Mouse (Mus musculus) intestine, embryonic 16.5 days (tissue): ENCODE data around the gene Pcnx2. TPM values are rescaled to one million over a fixed set of nuclear protein-coding genes. Genes with fewer than 3 reads are reported as not detected.

ENCODE experiments used
- ATAC-seq: fragments of 200-750 bp; cut with Nextera tagmentation; 2 replicates; pipeline ENCODE4 v1.8.0; 2017; ENCODE audit warnings: moderate TSS enrichment, moderate library complexity
- H3K27ac ChIP-seq: fragments of 300-500 bp; sonication (generic); 2 replicates; pipeline ENCODE4 v1.5.1; 2014; ENCODE audit warnings: mild to moderate bottlenecking, low read length
- H3K27me3 ChIP-seq: fragments of 300-500 bp; sonication (generic); replicated peaks from 2 replicates; pipeline ENCODE4 v1.6.1; 2014; ENCODE audit warnings: low read length, control low read depth, mixed read lengths; ENCODE audit not compliant: control insufficient read depth, insufficient read depth
- H3K36me3 ChIP-seq: fragments of 300-500 bp; sonication (generic); 2 replicates; pipeline ENCODE4 v1.6.1; 2014; ENCODE audit warnings: low read length, control low read depth; ENCODE audit not compliant: control insufficient read depth, insufficient read depth
- H3K4me1 ChIP-seq: fragments of 300-500 bp; sonication (generic); 2 replicates; pipeline ENCODE4 v1.6.1; 2014; ENCODE audit warnings: low read length, control low read depth, mixed read lengths; ENCODE audit not compliant: control insufficient read depth, insufficient read depth
- H3K4me2 ChIP-seq: fragments of 300-500 bp; sonication (generic); 2 replicates; pipeline ENCODE4 v1.6.1; 2014; ENCODE audit warnings: low read depth, low read length, control low read depth
- H3K4me3 ChIP-seq: fragments of 300-500 bp; sonication (generic); 2 replicates; pipeline ENCODE4 v1.5.1; 2014; ENCODE audit warnings: mild to moderate bottlenecking, low read length
- H3K9ac ChIP-seq: fragments of 300-500 bp; sonication (generic); 2 replicates; pipeline ENCODE4 v1.6.1; 2014; ENCODE audit warnings: low read depth, low read length
- H3K9me3 ChIP-seq: fragments of 300-500 bp; sonication (generic); 2 replicates; pipeline ENCODE4 v1.6.1; 2016; ENCODE audit warnings: low read length, control low read depth; ENCODE audit not compliant: control insufficient read depth
- WGBS: fragments of 180-500 bp; shearing (Covaris S2); extraction: QIAGEN DNeasy Blood & Tissue Kit; methylation state at CpG from one replicate; pipeline ENCODE4 v1.1.7; 2014; 5-methylcytosine and 5-hydroxymethylcytosine counted together
- polyA plus RNA-seq: library from polyadenylated mRNA; unstranded; fragments of >200 nt; fragmentation: Nextera tagmentation; extraction: Ambion mirVana; gene quantifications from 2 replicates; pipeline ENCODE4 v1.2.1, GENCODE M21; 2015

Gene Pcnx2
- polyA plus RNA-seq, 1 experiment from 2014 or later: 0.10 TPM

DNA sequence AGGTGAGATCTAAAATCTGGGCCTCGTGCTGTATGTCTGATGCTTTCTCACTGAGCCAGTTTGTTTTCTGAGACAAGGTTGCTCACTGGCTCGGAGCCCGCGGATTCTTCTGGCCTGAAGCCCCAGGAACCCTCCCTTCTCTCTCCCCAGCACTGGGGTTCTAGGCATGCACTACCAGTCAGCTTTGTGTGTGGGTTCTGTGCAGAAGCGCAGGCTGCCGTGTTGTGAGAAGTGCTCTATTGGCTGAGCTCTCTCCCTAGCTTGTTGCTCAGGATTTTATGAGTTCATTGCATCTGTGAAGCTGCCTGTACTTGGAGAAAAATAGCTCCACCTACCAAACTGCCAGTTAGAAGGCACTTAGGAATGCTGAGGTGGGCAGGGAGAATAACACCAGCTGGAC, 89.3 kb downstream of the Pcnx2 start:
- Histone ChIP-seq H3K27me3 (no peaks in the 10 kb centered on the region), H3K4me2 (no peak overlapping the region), H3K4me1 (no peaks in the 10 kb centered on the region), H3K36me3 (no peaks in the 10 kb centered on the region), H3K9me3 (no peaks in the 10 kb centered on the region), H3K27ac (no peak overlapping the region), H3K9ac (no peak overlapping the region), H3K4me3 (no peak overlapping the region)
- 74% methylated on average over 6 of the region's 6 CpGs for WGBS
- no peak for ATAC-seq

DNA sequence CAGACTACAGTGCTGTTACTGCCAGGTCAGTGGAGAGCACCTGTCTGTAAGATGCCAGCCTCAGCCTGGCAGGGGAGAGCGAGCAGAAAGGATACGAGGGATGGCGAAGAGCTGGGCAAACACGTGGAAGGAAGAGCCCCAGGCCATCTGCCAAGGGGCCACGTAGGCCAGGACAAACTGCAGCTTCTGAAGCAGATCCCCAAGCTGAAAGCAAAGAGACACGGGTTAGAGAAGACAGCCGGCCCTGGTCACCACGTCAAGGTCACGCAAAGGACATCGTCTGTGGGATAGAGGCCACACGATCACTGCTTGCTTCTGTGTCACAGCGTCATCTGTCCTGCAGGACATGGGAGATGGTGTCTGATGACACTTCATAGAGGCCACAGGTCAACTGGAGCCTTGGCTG, 90.2 kb downstream of the Pcnx2 start:
- 82% methylated on average over 12 of the region's 12 CpGs for WGBS
- H3K9ac ChIP-seq: no peak overlapping the region
- no peaks in the 10 kb centered on the region for H3K27me3 ChIP-seq
- no peak for ATAC-seq
- H3K4me3 ChIP-seq: no peak overlapping the region
- no peak overlapping the region for H3K4me2 ChIP-seq
- no peaks in the 10 kb centered on the region for H3K9me3 ChIP-seq
- no peaks in the 10 kb centered on the region for H3K36me3 ChIP-seq
- no peak overlapping the region for H3K27ac ChIP-seq
- no peaks in the 10 kb centered on the region for H3K4me1 ChIP-seq

DNA sequence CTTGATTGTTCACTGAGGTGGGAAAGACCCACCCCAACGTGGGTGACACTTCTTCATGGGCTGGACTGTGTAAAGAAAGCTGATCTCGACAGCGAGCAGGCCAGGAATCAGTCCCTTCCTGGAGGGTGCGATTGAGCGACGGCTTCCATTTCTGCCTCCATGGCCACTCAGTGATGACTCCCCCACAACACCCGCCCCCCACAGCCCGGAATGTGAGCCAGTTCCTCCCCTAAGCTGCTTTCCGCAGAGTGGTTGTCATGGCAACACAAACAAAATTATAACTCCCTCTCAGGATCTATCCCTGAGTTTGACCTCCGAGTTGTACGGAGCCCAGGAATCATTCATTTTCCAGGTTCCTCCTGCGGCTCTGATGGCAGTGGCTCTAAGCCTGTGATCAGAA, 91.7 kb downstream of the Pcnx2 start:
- Histone ChIP-seq H3K27me3 (no peaks in the 10 kb centered on the region), H3K36me3 (no peaks in the 10 kb centered on the region), H3K9ac (no peak overlapping the region), H3K4me2 (no peak overlapping the region), H3K4me3 (no peak overlapping the region), H3K4me1 (no peaks in the 10 kb centered on the region), H3K9me3 (no peaks in the 10 kb centered on the region), H3K27ac (no peak overlapping the region)
- no peak for ATAC-seq
- WGBS: 72% methylated on average over 12 of the region's 12 CpGs

GRCm38 (mm10) chr8:125796970-125797369, 101.1 kb downstream of the Pcnx2 start:
- Histone ChIP-seq H3K4me1 (no peaks in the 10 kb centered on the region), H3K9me3 (no peaks in the 10 kb centered on the region), H3K4me2 (no peak overlapping the region), H3K27me3 (no peaks in the 10 kb centered on the region), H3K4me3 (no peak overlapping the region), H3K36me3 (no peaks in the 10 kb centered on the region), H3K27ac (no peak overlapping the region), H3K9ac (no peak overlapping the region)
- ATAC-seq: no peak
- 94% methylated on average over 2 of the region's 2 CpGs for WGBS

- Histone ChIP-seq H3K27ac (no peak overlapping the region), H3K36me3 (no peaks in the 10 kb centered on the region), H3K4me2 (no peak overlapping the region), H3K9me3 (no peaks in the 10 kb centered on the region), H3K9ac (no peak overlapping the region), H3K4me3 (no peak overlapping the region), H3K27me3 (no peaks in the 10 kb centered on the region), H3K4me1 (no peaks in the 10 kb centered on the region)
- 64% methylated on average over 2 of the region's 2 CpGs for WGBS
- ATAC-seq: no peak
These were observed 102.8 kb downstream of the Pcnx2 start for GRCm38 (mm10) chr8:125795341-125795740.

GRCm38 (mm10) chr8:125792816-125793455, 105.2 kb downstream of the Pcnx2 start:
- no peaks in the 10 kb centered on the region for H3K27me3 ChIP-seq
- no peak overlapping the region for H3K4me3 ChIP-seq
- H3K4me2 ChIP-seq: no peak overlapping the region
- H3K9me3 ChIP-seq: no peaks in the 10 kb centered on the region
- WGBS: 63% methylated on average over 9 of the region's 9 CpGs
- H3K27ac ChIP-seq: no peak overlapping the region
- no peaks in the 10 kb centered on the region for H3K36me3 ChIP-seq
- no peak for ATAC-seq
- H3K9ac ChIP-seq: no peak overlapping the region
- H3K4me1 ChIP-seq: no peaks in the 10 kb centered on the region

- Histone ChIP-seq H3K27ac (no peak overlapping the region), H3K27me3 (no peaks in the 10 kb centered on the region), H3K4me1 (no peaks in the 10 kb centered on the region), H3K4me3 (no peak overlapping the region), H3K36me3 (no peaks in the 10 kb centered on the region), H3K9me3 (no peaks in the 10 kb centered on the region), H3K9ac (no peak overlapping the region), H3K4me2 (no peak overlapping the region)
- ATAC-seq: no peak
- 64% methylated on average over 7 of the region's 7 CpGs for WGBS
These were observed 111.2 kb downstream of the Pcnx2 start for GRCm38 (mm10) chr8:125786886-125787285.

- H3K36me3 ChIP-seq: no peaks in the 10 kb centered on the region
- no peaks in the 10 kb centered on the region for H3K27me3 ChIP-seq
- no peak overlapping the region for H3K27ac ChIP-seq
- H3K9ac ChIP-seq: no peak overlapping the region
- H3K4me3 ChIP-seq: no peak overlapping the region
- 57% methylated on average over 3 of the region's 3 CpGs for WGBS
- no peak overlapping the region for H3K4me2 ChIP-seq
- H3K4me1 ChIP-seq: 0 out of 2 replicates have a peak, but pooled peaks cover 3% of the 10 kb centered on the region
- ATAC-seq: no peak
- no peaks in the 10 kb centered on the region for H3K9me3 ChIP-seq
These were observed 116.0 kb downstream of the Pcnx2 start for GRCm38 (mm10) chr8:125782161-125782560.

DNA sequence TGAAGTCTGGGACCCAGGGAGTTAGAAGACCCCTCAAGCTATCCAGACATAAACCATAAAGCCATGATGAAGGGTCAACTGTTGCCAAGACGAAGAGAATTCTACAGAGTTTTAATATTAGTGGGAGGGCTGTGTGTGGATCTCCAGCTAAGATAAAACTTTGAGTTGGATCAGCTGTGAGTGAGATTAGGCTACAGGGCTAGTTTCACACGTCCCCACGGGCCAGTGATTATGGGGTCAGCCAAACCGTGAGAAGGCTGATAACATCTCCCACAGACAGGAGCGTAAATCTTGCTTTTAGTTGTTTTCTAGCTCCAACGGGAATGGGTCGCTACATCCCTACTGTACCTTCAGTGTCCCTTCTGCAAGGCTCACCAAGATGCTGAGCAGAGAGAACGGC, 118.5 kb downstream of the Pcnx2 start:
- H3K9ac ChIP-seq: no peak overlapping the region
- H3K4me2 ChIP-seq: no peak overlapping the region
- WGBS: 55% methylated on average over 8 of the region's 8 CpGs
- H3K4me1 ChIP-seq: 0 out of 2 replicates have a peak, but pooled peaks cover 3% of the 10 kb centered on the region
- H3K36me3 ChIP-seq: no peaks in the 10 kb centered on the region
- H3K27ac ChIP-seq: no peak overlapping the region
- no peak for ATAC-seq
- H3K9me3 ChIP-seq: no peaks in the 10 kb centered on the region
- H3K27me3 ChIP-seq: no peaks in the 10 kb centered on the region
- no peak overlapping the region for H3K4me3 ChIP-seq

DNA sequence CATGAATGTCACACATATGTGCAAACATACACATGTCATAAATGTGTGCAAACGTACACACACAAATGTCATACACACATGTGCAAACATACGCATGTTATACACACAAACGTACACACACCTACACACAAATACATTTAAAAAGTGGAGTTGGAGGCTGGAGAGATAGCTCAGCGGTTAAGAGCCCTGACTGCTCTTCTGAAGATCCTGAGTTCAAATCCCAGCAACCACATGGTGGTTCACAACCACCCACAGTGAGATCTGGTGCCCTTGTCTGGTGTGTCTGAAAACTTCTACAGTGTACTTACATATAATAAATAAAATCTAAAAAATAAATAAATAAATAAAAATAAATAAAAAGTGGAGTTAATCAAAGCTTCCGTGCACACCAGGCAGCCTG, 119.2 kb downstream of the Pcnx2 start:
- Histone ChIP-seq H3K4me3 (no peak overlapping the region), H3K27ac (no peak overlapping the region), H3K27me3 (no peaks in the 10 kb centered on the region), H3K4me2 (no peak overlapping the region), H3K9me3 (no peaks in the 10 kb centered on the region), H3K9ac (no peak overlapping the region), H3K4me1 (0 out of 2 replicates have a peak, but pooled peaks cover 3% of the 10 kb centered on the region), H3K36me3 (no peaks in the 10 kb centered on the region)
- no peak for ATAC-seq
- WGBS: 90% methylated on average over 5 of the region's 5 CpGs
